Mouse (Mus musculus): ENCODE measurements around the gene Prkrip1.

GRCm38 (mm10) chr5:136168071-136168470 is 30.7 kb downstream of the Prkrip1 start:
- TF ChIP-seq GATA1 (IDR thresholded peaks at IDR 0.05; ENCODE audit: borderline replicate concordance, low read length) = no peak
- TF ChIP-seq FLI1 (IDR thresholded peaks at IDR 0.05; ENCODE audit: low read length) = no peak

Data from megakaryocyte, embryonic 14.5 days (primary cell).